Mouse (Mus musculus): ENCODE data around the gene Fcgrt.

Fcgrt gene

DNA sequence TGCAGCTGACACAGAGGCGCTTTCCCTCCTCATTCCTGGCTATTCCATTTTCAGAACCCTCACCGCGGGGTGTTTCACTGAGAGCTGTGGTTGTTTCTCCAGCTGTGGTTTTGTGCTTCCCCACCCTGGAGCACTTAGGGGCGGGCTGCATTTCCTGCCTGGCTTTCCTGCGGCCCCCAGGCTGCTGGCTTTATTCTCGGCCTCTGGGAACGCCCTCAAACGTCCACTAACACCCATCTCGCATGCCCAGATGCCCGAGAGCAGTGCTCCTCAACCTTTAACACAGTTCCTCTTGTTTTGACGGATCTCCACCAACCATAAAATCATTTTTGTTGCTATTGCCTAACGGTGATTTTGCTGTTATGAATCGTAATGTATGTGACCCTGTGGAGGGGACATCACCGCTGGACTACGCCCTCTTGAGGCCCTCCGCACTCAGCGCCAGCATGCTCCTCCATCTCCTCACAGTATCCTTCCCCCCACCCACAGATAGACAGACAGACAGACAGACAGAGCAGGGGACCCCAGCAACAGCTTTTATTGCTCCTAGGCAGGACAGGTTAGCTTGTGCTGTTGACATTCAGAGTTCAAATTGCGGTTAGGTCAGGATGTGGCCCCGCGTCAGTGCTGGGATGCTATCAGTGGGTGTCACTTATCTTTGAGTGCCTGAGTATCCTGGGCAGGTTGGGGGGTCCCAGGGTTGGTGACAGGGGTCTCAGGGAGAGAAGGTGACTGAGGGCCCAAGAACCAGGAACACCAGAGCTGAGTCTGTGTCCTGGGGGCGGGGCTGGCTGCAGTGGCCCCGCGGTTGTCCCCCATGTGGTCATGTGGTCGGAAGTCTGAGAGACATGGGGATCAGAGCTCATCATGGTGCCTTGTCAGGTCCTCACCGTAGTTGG, 21.0 kb downstream of the Fcgrt start:
- no peak for DNase-seq (ENCODE audit: low spot score)

DNA sequence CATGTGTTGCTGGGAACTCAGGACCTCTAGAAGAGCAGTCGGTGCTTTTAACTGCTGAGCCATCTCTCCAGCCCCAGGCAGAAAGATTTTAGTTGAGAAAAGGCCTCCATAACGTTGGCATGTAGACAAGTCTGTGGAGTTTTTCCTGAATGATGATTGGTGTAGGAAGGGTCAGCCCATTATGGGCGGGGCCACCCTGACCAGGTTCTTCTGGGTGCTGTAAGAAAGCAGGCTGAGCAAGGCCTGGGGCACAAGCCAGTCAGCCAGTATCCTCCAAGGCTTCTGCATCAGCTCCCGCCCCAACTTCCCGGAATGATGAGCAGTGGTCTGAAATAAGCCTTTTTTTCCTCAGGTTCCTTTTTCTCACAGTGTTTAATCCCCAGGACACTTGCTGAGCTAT, 22.6 kb downstream of the Fcgrt start:
- no peak for DNase-seq (ENCODE audit: low spot score)

DNA sequence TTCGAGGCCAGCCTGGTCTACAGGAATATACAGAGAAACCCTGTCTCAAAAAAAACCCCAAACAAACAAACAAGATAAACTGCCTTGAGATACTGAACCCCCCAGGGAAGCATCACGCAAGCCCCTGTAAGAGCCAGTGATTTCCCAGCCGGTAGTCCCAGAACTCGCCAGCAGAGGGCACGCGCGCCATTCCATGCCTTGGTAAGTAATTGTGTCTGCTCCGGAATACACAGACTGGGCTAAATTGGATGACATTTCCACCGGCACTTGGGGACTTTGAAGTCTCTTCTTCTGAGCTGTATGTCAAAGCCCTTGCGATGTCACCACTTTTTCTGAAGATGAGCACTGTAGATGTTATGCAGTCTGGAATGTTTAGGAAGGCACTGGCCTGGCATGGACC, 23.8 kb downstream of the Fcgrt start:
- DNase-seq (ENCODE audit: low spot score): peak; percentile 93

DNA sequence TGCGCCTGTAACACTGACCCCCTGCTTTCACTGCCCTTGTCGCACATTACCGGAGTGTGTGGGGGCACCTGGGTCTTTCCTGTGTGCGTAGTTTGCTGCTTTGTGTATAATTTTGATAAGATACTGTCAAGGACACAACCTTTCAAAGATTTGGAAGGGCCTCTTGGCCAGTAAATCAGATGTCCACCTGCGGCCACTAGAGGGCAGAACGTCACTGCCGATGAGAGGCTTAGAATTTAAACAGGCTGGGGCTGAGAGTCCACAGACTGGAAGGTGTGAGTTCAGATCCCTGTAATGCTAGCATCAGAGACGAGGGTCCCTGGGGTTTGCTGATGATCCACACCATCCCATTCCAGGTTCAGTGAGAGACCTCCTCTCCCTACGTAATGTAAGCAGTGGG, 25.1 kb downstream of the Fcgrt start:
- peak; percentile 73 for DNase-seq (ENCODE audit: low spot score)

DNA sequence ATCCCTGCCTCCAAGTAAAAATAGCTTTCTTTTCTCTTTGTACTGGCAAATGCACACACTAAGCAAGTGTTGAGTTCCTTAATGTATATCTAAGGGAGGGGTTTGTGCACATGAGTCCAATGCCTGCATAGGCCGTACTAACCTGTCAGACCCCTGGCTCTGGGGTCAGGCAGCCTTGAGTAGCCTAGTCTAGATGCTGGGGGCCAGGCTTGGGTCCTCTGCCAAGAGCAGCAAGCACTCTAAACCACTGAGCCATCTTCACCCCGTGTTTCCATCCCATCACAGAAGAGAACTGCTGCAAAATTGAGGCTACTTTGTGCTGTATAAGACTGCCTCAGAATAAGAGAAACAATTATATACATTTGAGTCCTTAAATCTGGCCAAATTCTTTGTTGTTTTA, 25.8 kb downstream of the Fcgrt start:
- DNase-seq (ENCODE audit: low spot score): no peak

DNA sequence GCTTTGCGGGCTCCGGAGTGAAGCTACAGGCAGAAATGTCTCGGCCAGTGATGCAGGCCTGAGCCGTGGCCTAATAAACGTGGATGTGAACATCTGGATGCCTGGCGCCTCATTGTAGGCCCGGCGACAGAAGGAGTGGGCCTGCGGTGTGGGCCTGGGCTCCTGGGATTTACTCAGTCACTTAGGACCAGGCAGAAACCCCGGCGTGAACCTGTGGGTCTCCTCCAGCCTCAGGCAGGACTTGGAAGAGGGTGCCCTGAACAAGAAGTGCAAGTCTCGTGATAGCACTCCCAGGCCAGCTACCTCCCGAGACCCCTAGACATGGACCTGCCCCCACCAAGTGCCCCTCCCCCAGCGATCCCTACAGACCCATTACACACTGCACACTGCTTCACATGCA, 26.3 kb downstream of the Fcgrt start:
- DNase-seq (ENCODE audit: low spot score): no peak

DNA sequence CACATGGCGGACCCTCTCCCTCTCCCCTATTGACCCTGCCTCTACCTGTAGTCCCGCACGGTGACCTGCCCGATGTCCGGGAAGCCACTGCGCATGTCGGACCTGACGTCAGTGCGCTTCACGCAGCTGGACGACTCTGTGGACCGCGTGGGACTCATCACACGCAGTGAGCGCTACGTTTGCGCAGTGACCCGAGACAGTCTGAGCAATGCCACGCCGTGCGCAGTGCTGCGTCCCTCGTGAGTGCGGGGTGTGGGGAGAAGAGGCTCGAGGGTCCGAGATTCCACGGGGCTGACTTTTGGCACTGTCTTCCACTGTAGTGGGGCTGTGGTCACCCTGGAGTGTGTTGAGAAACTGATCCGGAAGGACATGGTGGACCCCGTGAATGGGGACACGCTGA, 27.1 kb downstream of the Fcgrt start:
- DNase-seq (ENCODE audit: low spot score): no peak

DNA sequence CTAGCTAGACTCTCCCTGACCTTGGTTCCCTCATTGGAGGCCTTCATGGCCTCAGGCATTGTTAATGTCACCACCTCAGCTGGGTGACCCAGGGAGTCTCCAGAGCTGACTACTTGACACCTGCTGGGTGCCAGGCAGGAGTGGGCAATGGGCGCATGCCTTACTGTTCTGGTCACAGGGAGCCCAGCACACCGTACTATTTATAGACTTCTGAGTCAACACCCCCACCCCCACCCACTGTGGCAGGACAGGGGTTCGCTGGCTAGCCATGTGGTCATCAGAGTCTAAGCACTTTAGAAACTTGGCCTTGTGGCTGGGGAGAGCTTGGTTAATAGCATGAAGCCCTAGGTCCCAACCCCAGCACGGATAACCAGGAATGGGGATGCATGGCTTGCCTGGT, 28.2 kb downstream of the Fcgrt start:
- no peak for DNase-seq (ENCODE audit: low spot score)

DNA sequence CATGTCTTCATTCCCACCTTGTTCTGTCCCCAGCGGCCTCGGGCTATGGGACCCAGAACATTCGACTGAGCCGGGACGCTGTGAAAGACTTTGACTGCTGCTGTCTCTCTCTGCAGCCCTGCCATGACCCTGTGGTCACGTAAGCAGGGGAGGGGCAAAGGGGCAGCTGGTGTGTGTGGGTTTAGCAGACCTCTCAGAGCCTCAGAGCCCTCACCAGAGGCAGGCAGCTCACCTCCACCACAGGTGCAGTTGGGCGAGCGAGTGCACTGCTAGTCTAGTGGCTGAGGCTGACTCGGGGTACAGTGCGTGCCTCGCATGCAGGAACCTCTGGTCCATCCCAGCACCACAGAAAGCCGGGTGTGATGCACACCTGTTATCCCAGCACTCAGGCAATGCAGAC, 29.7 kb downstream of the Fcgrt start:
- DNase-seq (ENCODE audit: low spot score): no peak

DNA sequence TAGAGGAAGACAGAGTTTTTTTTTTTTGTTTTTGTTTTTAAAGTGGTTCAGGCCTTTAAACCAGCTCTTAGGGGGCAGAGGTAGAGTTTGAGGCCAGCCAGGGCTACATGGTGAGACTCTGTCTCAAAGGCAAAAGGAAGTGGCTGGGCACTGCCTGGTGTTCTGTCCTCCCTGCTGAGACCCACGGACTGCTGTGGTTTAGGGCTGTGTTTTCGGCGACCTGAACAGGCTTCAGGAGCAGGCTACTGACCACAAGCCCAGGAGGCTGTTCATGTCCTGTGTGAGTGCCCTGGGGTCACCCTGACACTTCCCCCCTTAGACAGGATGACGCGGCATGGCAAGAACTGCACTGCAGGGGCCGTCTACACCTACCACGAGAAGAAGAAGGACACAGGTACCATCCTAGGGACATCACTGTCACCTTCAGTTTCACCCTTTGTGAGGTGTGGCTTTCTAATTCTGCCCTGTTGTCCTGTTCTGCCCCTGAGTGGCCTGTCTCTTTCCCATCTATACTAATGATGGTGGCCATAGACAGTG, 30.4 kb downstream of the Fcgrt start:
- DNase-seq (ENCODE audit: low spot score): no peak

DNA sequence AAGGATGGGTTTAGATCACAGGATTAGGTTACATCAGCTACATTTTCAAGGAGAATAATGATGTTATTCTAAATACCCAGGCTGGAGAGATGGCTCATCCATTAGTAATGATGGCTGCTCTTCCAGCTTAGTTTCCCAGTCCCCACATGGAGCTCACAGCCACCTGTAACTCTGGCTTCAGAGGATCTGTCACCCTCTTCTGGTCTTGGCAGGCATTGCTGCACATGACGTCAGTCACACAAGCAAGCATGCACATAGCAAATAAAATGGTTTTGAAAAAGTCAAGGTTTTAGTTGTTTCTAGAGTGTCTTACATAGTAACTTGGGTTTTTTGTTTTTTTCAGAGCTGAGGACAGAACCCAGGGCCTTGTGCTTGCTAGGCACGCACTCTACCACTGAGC, 31.4 kb downstream of the Fcgrt start:
- DNase-seq (ENCODE audit: low spot score): no peak

DNA sequence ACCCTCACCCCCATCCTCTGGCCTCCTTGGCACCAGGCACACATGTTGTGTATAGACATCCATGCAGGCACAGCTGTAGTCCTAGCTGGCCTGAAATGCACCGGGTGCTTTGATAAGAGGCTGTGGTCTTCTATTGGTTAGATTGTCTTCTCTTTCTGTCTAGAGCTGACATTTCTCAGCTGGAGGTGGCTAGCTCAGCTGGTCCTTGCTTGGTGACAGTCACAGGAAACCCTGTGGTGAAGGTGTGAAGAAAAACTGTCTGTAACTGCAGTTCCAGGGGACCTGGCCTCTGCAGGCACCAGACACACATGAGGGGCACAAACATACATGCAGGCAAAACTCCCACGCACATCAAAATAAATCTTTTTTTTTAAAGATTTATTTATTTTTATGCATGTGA, 34.0 kb downstream of the Fcgrt start:
- DNase-seq (ENCODE audit: low spot score): no peak

DNA sequence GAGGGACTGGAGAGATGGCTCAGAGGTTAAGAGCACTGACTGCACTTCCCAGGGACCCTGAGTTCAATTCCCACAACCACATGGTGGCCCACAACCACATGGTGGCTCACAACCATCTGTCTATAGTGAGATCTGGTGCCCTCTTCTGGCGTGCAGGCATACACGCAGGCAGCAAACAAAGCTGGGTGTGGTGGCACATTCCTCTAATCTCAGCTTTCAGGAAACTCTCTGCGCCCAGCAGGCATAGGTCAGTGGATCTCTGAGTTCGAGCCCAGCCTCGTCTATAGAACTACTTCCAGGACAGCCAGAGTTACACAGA, 35.7 kb downstream of the Fcgrt start:
- DNase-seq (ENCODE audit: low spot score): no peak

DNA sequence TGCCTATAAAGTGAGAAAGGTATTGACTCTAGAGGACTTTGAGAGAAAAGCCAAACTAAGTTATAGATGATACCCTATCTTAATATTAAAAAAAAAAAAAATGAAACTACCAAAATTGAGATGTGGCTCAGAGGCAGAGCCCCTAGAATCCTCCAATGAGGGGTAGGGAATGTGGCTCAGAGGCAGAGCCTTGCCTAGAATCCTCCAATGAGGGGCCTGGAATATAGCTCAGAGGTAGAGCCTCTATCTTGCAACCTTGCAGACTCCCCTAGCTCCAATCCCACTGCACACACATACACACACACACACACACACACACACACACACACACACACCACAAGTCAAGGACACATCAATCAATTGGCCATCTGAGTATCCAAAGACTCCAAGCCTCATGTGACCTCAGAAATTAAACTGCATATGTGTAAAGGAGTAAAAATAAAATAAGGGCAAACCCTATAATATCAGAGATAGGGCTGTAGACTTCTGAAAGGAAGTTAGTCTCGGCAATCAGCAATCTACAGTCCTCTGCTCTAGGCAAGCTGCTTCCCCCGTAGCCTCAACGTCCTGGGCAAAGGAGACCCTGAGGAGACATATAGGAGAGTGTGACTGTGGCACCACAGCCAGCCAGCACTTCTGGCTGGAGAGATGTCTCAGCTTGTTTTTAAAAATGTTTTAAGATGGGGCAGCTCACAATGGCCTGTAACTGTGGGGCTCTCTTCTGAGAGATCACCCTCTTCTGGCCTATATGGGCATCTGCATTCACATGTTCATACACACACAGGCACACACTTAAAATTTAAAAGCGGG, 36.3 kb downstream of the Fcgrt start:
- DNase-seq (ENCODE audit: low spot score): no peak

DNA sequence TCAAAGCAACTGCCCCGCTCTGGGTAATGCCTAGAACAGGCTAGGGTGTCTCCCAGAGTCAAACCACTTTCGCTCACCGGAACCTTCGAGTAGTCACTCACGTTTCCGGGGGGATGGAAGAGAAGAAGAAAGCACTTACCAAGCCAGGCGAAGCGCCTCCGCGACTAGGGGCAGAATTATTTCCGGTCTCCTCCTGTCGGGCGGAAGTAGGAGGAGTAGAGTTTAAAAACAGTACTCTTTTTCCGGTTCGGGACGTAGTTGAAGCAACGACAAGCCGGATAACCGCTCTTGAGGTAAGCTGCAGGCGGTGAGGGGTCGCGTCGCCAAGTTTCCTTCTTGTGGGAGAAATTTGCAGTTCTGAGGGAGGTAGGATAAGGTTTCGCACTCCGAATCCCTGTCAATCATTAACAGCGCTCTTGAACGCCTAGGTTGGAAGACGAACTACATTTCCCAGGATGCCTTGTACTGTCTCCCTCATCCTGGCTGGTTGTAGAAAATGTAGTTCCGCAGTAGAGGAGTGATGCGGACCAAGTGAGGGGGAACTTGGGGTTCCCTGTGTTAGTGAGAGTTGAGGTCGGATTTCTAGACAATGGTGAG, 41.3 kb downstream of the Fcgrt start, which contains the start of the genes Nosip and Prrg2:
Nosip (plus strand) TSS at position 191 of the 597 bp plus-strand sequence.
Prrg2 (minus strand) TSS at position 439 of the 597 bp plus-strand sequence.
- DNase-seq (ENCODE audit: low spot score): peak; percentile 94

DNA sequence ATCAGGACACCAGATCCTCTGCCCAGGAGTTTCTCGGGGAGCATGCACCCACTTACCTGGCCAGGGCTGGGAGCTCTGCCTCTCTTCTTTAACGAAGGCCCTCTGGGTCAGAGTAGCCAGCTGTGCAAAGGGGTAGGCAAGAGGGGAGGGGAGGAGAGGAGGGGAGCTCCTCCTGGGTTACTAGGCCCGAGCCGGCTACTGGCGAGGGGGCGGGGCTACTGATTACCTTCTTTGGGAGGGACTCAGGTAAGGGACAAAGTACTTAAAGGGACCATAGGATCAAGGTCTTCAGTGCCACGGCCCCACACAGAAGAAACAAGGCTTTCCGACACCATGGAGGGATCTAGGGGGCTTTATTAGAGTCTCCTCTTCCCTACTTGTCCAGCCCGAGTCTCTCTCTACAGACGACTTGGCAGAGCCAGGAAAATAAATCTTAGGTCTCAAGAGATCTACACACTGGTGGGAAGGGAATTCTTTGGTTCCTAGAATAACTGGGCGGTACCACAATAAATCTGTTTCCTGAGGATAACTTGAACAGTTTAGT, 42.0 kb downstream of the Fcgrt start:
- no peak for DNase-seq (ENCODE audit: low spot score)

DNA sequence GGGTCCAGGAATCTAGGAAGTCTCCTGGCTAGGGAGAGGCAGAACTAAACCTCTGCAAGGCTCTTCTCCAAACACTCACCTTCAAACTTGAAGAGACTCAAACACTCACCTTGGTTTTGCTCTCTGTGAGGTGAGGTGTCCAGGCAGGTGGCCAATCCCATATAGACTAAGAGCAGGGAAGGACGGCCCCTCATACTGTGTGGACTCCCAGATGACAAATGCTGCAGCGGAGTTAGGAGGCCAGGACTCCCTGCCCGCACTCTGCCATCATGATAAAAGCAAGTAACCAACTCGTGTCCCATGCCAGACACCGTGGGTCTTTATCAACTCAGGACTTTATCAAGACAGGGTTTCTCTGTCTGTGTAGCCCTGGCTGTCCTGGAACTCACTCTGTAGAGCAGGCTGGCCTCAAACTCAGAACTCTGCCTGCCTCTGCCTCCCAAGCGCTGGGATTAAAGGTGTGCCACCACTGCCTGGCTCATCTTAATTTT, 43.0 kb downstream of the Fcgrt start:
- DNase-seq (ENCODE audit: low spot score): no peak

DNA sequence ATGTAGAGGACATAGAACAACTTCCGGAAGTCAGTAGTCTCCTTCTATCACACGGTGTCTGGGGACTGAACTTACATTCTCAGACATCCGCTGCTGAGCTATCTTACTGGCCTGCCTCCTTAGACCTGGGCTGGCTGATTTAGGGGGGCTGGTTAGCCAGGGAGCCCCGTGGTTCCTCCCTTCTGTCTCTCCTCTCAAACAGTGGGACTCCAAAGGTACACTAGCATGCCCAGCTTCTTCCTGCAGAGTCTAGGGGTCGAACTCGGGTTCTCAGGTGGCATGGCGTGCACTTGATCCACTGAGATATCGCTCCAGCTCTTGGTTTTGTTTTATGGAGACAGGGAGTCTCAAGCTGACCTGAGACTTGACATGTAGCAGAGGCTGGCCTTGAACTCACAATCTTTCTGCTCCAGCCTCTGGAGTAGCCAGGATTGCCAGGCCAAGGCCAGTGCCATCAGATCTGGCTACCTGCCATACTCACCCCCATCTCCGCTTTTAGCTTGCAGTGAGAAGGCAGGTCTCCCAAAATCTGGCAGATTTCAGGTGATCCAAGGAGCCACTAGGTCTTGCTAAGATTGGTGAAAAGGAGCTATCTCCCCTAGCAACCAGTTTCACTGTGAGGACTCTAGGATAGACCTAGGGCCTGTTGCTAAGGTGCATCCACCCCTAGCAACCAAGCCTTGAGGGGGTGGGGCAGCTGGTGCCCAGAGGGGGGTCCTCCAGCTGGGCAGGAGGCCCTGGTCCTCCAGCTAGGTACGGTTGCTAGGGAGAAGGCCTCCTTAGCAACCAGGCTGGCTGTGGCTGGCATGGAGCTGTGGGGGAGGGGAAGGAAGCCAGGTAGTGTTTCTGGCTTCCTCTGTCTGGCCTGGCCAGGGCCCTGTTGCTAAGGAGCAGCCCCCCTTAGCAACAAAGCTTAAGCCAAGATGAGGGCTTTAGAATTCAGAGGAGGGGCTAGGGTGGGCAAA, 44.8 kb downstream of the Fcgrt start:
- no peak for DNase-seq (ENCODE audit: low spot score)

DNA sequence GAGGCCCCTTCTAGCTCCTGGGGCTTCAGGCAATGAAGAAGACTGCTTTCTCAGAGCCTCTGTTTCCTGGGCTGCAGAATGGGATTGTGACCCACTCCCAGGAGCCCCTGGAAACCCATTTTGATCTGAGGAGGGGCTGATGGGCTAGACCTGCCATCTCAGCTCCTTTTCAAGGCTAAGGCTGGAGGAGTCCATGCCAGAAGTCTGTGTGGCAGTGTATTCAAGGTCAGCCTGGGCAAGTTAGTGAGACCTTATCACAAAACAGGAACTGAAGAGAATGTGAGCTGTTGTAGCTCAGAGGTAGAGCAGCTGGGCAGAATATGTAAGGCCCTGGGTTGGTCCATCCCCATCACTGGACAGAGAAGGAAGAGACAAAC, 46.7 kb downstream of the Fcgrt start:
- no peak for DNase-seq (ENCODE audit: low spot score)

DNA sequence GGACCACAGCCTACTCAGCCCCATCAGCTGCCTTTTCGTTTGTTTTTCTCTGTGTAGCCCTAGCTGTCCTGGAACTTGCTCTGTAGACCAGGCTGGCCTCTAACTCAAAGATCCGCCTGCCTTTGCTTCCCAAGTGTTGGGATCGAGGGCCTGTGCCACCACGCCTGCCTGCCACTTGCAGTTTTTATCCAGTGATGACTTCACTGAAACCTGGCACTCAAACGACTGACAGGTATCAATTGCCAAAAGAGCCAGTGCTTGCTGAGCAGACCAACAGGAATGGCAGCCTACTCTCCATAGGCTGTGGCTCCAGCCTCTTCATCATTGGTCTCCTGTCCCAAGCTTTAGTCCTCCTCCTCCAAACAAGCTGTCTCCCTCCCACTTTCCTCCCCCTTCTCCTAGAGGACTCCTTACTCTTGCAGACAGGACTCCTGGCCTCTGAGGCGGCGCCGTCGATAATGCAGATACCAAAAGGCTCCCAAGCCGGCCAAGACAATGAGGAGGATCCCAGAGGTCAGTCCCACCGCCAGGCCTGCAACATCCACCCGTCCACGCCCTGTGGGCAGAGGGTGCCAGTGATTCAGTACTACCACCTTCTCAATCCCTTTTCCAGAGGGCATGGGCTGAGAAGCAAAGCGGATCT, 47.2 kb downstream of the Fcgrt start:
- DNase-seq (ENCODE audit: low spot score): no peak

All from ovary, postnatal 14 days (tissue).